Mouse (Mus musculus): ENCODE data around the gene Metrn.

Gene Metrn

GRCm38 (mm10) chr17:25796951-25797369, at the start of gene Metrn:
Metrn (minus strand) TSS chr17:25797136.
- in situ Hi-C loops (cut with MboI, MseI), result loop anchor here in 1 of 2 experiments (5.0 kb wide), 1 partner anchor 65 kb away; no protein-coding TSS in a partner anchor

GRCm38 (mm10) chr17:25844396-25844901, 47.5 kb upstream of the Metrn start, which contains the start of gene Rhot2:
Rhot2 (minus strand) TSS chr17:25844851.
- in situ Hi-C loops (cut with MboI, MseI), result no loop called here

DNA sequence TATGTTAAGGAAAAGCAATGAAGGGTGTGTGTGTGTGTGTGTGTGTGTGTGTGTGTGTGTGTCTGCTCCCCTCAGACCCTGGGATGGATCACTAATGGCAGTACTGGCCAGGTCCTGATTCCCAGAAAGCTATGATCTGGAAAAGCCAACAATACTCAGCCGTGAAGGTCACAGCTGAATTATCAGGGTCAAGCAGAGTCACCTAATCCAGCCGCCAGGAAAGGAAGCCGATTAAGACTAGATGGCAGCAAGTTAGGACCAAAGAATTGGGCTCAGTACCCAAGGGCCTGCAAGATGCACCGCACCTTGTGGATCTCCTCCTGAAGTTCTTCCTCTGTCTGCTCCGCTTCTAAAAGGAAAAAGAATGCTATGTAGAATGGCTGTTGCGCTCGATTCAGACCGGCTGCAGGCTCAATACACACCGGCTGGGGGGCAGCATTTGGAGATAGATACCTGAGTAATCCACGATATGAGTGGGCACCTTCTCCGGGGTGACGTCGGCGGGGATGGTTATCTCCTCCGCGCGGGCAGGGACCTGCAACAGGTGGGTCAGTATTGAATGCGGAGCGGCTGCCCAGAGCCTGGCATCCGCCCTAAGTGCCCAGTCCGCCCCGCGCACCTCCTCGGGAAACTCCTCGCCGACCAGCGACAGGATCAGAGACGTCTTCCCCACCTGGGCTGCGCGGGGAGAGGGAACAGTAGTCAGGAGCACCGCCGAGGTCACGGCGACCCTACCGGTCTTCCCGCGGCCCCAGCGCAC, 46.9 kb upstream of the Metrn start:
- in situ Hi-C loops (cut with MboI, MseI), result no loop called here

DNA sequence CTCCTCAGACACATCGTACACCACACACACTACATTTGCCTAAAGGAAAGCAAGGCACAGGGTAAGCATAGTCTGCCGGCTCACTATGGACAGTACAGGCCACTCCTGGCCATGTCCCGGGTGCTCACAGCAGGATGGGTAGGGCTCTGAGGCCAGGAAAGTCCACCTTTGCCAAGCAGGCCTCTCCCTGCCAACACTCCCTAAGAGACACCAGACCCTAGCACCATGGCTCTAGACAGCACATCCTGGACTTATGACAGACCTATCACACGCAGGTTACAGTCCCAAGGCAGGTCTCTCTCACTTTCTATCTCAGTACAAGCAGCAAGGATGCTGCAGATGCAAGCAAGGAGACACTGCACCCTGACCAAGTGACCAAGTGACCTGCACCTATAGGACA, 46.2 kb upstream of the Metrn start:
- in situ Hi-C loops (cut with MboI, MseI), result no loop called here

DNA sequence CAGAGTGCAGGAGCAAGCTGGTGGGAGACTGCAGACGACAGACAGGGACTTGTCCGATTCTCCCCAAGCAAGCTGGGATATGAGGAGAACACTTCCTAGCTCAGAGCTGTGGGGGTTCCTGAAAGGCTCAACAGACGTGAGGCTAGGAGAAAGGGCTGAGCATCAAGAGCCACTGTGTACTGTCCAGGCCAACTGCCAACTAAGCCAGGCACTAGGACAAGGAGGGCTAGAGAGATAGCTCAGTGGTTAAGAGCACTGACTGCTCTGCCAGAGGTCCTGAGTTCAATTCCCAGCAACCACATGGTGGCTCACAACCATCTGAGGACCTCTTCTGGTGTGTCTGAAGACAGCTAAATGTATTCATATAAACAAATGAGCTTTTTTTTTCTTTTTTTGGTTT, 45.6 kb upstream of the Metrn start:
- in situ Hi-C loops (cut with MboI, MseI), result no loop called here

DNA sequence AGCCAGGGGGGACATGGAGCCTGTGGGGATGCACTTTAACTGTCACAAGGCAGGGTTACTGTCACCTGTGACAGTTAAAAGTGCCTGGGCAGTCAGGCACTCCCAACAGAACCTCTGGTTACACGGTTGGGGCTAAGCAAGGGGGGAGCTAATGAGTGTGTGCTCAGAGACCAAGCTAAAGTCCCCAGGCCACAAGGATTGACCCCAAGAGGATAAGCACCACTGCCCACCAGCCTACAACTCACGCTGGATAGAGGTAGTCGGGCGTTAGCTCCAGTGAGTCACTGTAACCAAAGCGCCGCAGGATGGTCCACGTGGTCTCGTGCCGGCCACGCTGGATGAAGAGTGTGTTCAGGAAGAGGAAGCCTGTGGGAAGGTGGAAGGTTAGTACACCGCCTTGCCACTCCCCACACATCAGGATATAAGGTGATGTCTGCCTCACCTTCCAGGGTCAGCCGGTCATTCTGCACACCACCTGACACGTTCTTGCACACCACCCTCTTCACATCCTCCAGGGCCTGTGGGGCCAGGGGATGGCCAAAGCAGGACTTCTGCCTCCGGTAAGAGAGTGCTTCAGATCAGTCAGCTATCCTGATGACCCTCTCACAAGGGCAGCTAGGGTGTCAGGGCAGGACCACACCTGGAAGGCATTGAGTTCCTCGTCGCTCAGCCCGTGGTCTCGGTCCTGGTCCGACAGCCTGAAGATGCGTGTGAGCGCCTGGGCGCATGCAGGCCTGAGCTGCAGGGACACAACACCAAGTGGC, 44.4 kb upstream of the Metrn start, which contains the start of gene Gm20683:
Gene Gm20683, minus strand, starts transcription at position 647 of the 764 bp plus-strand sequence.
- in situ Hi-C loops (cut with MboI, MseI), result no loop called here

DNA sequence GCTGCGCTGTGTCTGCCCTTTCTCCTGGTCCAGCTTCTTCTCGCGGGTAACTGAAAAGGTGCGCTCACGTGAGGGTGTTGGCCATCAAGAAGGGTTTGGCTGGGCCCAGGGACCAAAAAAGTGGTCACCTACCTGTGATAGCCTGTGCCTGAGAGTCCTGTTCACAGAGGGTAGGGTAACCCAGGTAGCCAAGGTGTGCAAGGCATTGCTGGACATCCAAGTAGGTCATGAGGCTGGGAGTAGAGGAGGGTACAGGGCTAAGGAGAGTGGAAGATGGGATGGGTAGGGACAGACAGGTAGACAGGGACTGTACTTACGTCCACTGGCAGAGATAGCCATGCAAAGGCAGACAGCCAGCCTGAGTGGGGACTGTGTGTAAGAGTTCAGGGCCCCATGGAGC, 43.6 kb upstream of the Metrn start:
- in situ Hi-C loops (cut with MboI, MseI), result no loop called here

- in situ Hi-C loops (cut with MboI, MseI), result no loop called here
Observed at GRCm38 (mm10) chr17:25839455-25840235, 42.7 kb upstream of the Metrn start.

DNA sequence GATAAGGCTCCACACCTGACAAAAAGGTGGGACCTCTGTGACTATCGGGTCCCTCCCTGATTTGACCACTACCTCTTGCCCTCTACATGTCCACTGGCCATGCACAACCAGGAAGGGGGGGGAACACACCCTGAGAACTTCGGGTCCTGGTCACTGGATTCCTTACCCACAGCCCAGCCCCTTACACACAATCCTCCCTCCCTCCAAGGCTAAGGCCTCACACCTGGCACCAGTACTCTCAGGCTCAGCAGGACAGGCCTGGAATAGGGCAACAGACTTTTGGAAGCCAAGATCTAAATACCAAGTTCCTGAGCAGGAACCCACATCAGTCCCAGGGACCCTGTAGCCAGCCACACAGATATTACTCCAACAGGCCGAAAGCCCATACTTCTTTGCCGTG, 42.0 kb upstream of the Metrn start:
- in situ Hi-C loops (cut with MboI, MseI), result no loop called here

DNA sequence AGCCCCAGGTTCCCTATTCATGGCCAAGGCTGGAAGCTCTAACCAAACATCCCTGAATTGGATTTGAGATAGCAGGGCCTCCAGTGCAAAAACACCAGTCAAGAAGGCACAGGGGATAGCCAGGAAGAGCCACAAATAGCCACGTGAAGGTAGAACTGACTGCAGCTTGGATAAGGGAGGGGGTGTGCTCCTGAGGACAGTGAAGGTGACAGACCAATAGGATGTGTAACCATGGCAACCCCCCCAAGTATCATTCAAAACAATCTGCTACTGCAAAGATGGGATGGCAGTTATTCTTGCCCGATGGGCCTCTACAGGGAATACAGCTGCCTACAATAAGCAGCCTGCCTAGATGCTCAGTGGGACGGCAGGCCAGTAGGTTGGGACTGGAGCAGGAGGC, 40.6 kb upstream of the Metrn start:
- in situ Hi-C loops (cut with MboI, MseI), result no loop called here

- in situ Hi-C loops (cut with MboI, MseI), result no loop called here
Observed at GRCm38 (mm10) chr17:25837076-25837410, 40.1 kb upstream of the Metrn start, which contains the start of gene Rhbdl1. Rhbdl1 (minus strand) TSS chr17:25837295.

DNA sequence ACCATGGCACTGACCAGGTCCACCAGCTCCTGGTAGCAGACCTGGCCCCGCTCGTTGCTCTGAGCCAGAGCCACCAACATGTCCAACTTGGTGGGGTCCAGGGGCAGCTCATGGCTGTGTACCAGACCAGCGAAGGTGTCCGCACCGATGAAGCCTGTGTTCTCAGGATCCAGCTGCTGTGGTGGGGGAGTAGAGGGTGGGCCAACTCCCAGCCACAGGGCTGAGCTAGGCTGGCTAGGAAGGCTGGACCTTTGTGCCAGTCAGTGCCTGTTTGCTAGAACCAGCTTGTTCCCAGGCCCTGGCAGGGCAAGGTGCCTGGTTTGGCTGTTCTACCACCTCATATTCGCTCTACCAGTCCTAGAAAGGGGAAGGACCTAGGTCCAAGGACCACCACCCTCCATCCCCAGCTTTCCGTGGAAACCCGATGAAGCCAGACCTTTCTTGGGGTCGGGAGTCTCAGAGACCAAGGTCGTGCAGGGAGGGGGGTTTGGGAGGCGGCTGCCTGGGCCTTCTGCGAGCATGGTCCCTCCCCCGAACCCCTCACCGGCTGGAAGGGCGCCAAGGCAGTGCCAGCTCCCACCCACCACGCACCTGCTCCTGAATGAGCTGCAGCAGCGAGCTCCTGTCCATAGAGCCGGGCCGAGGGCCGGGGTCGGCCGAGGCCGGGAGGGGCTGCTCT, 39.6 kb upstream of the Metrn start:
- in situ Hi-C loops (cut with MboI, MseI), result no loop called here

DNA sequence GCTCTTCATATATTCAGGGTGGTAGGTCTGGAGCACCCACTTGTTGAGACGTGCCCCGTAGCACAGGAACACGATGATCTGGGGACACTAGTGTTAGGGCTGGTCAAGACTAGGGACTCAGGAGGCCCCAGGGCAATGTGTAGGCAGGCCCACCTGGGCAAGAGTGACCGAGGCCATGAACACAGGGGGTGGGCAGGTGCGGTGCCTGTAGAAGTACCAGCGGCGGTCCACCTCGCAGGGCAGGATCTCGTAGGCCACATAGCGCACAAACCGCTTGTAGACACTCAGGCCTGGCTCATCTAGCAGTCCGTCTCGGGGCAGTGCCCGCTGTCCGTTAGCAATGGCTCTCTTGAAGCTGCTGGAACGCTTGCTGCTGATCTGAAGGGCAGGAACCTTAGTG, 38.9 kb upstream of the Metrn start:
- in situ Hi-C loops (cut with MboI, MseI), result no loop called here

- in situ Hi-C loops (cut with MboI, MseI), result no loop called here
Observed at GRCm38 (mm10) chr17:25835301-25835700, 38.4 kb upstream of the Metrn start.

DNA sequence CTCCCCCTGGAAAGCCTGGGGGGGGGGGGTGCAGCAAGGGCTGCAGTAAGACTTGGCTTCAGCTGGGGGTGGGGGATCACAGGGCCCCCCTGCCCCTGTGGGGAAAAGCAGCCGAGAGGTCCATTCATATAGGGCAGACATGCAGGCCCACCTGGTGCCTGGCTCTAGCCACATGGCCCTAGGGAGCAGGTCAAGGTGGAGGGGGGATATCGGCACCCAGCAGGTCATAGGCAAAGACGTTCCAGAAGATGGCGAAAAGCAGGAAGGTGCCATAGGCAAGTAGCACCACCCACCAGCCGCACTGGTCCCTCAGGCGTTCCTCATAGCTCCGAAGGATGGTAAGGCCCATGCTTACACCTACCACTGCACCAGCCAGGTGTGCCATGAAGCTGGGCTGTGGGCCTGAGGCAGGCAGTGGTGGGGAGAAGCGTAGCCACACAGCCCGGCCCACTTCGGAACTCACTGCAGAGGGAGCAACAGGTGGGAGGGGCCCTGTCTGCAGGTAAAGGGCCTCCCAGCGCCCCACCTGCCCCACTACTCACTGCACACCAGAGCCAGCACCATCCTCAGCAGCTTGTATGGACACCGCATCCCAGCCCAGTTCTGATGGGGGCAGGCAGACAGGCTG, 37.8 kb upstream of the Metrn start:
- in situ Hi-C loops (cut with MboI, MseI), result no loop called here

DNA sequence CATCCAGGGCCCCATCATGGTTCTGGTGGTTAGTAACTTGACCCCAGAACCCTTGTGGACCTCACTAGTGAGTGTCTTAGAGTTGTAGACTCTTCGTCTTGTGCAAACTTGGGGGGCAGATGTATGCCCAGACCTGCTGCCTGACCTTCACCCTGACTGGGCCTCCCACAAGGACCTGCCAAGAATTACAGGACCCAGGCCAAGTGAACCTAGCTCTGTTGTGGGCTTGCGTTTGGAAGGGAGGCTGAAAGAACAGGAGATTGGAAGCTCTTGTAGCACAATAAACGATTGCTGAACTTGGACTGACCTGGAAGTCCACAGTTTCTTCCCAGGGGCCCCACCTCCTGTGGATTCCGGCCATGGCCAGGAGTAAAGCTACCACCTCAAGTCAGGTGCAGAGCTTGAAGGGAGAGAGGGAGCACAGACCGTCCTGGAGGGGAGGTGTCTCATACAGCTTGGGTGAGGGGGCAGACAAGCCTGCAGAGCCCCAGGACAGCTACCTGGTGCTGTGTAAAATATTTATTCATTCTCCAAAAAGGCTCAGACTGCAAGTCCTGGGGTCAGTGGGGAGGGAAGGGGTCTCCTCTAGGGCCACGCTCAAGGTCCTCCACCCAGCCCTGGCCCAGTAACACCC, 37.1 kb upstream of the Metrn start:
- in situ Hi-C loops (cut with MboI, MseI), result no loop called here

- in situ Hi-C loops (cut with MboI, MseI), result no loop called here
Observed at GRCm38 (mm10) chr17:25833291-25833663, 36.3 kb upstream of the Metrn start, which contains the start of gene Stub1. Stub1 (minus strand) TSS chr17:25833404.

GRCm38 (mm10) chr17:25832436-25833290, 35.7 kb upstream of the Metrn start:
- in situ Hi-C loops (cut with MboI, MseI), result no loop called here

Measured in T-helper 17 cell (primary cell).